Mouse (Mus musculus) liver, embryonic 15.5 days (tissue): ENCODE data around the gene Prkar1a. TPM values are rescaled to one million over a fixed set of nuclear protein-coding genes. Genes with fewer than 3 reads are reported as not detected.
"Not testable (repeated sequence)": the region's sequence is repeated elsewhere in the genome, so short reads cannot be mapped to it uniquely, and the experiment has no call there.

Source experiments
- ATAC-seq: fragments of 200-750 bp; cut with Nextera tagmentation; 2 replicates; pipeline ENCODE4 v1.8.0; 2017; ENCODE audit warnings: moderate number of reproducible peaks, mild to moderate bottlenecking, moderate library complexity; ENCODE audit not compliant: insufficient read depth
- H3K27ac ChIP-seq: fragments of 300-500 bp; sonication (generic); replicated peaks from 2 replicates; pipeline ENCODE4 v1.5.1; 2015; ENCODE audit warnings: mild to moderate bottlenecking, inconsistent platforms
- H3K27me3 ChIP-seq: fragments of 300-500 bp; sonication (generic); 2 replicates; pipeline ENCODE4 v1.6.1; 2015; ENCODE audit warnings: mild to moderate bottlenecking, inconsistent platforms
- H3K36me3 ChIP-seq: fragments of 300-500 bp; sonication (generic); replicated peaks from 2 replicates; pipeline ENCODE4 v1.6.1; 2015; ENCODE audit warnings: moderate library complexity, mild to moderate bottlenecking, inconsistent platforms
- H3K4me1 ChIP-seq: fragments of 300-500 bp; sonication (generic); replicated peaks from 2 replicates; pipeline ENCODE4 v1.6.1; 2015; ENCODE audit warnings: inconsistent platforms
- H3K4me2 ChIP-seq: fragments of 300-500 bp; sonication (generic); 2 replicates; pipeline ENCODE4 v1.6.1; 2015; ENCODE audit warnings: moderate library complexity, mild to moderate bottlenecking, inconsistent platforms
- H3K4me3 ChIP-seq: fragments of 300-500 bp; sonication (generic); replicated peaks from 2 replicates; pipeline ENCODE4 v1.5.1; 2015; ENCODE audit warnings: mild to moderate bottlenecking, inconsistent platforms
- H3K9ac ChIP-seq: fragments of 300-500 bp; sonication (generic); 2 replicates; pipeline ENCODE4 v1.6.1; 2015; ENCODE audit warnings: moderate library complexity, mild to moderate bottlenecking, inconsistent platforms
- H3K9me3 ChIP-seq: fragments of 300-500 bp; sonication (generic); replicated peaks from 2 replicates; pipeline ENCODE4 v1.6.1; 2016; ENCODE audit warnings: inconsistent platforms
- whole genome bisulfite sequencing: fragments of 180-500 bp; shearing (Covaris S2); methylation state at CpG from one replicate; pipeline ENCODE4 v1.1.7; 2015; ENCODE audit warnings: mixed read lengths; ENCODE audit not compliant: insufficient replicate concordance; 5-methylcytosine and 5-hydroxymethylcytosine counted together
- polyA plus RNA-seq: library from polyadenylated mRNA; unstranded; fragments of >200 nt; fragmentation: Nextera tagmentation; extraction: Ambion mirVana; gene quantifications from 2 replicates; pipeline ENCODE4 v1.2.1, GENCODE M21; 2015

Gene Prkar1a
- polyA plus RNA-seq, 1 experiment from 2014 or later, result 108 TPM

- Histone ChIP-seq H3K9me3 (no peaks in the 10 kb centered on the region), H3K36me3 (peaks cover 5% of the 10 kb centered on the region), H3K4me3 (no peak overlapping the region), H3K9ac (no peak overlapping the region), H3K27me3 (peaks cover 29% of the 10 kb centered on the region), H3K4me1 (peaks cover 46% of the 10 kb centered on the region), H3K4me2 (peak overlapping the region; percentile 96; the same call in 1 of the 2 replicates), H3K27ac (no peak overlapping the region)
- no peak for ATAC-seq
- 13% methylated on average over 7 of the region's 7 CpGs for WGBS
Observed at GRCm38 (mm10) chr11:109648510-109648909, 695 bp upstream of the Prkar1a start.

GRCm38 (mm10) chr11:109649975-109650701, 933 bp downstream of the Prkar1a start:
- Histone ChIP-seq H3K4me3 (peak overlapping the region; percentile 98), H3K36me3 (peaks cover 21% of the 10 kb centered on the region), H3K9me3 (no peaks in the 10 kb centered on the region), H3K9ac (peak overlapping the region; percentile 95), H3K27ac (0 out of 2 replicates have a peak overlapping the region, but pooled peaks have one; percentile 94), H3K27me3 (peaks cover 26% of the 10 kb centered on the region), H3K4me2 (peak overlapping the region; percentile 96), H3K4me1 (peaks cover 55% of the 10 kb centered on the region)
- ATAC-seq, result peak; percentile 29
- 1% methylated on average over 31 of the region's 31 CpGs for WGBS

GRCm38 (mm10) chr11:109650788-109651565, 1.8 kb downstream of the Prkar1a start:
- Histone ChIP-seq H3K4me3 (peak overlapping the region; percentile 98), H3K9me3 (no peaks in the 10 kb centered on the region), H3K27ac (peak overlapping the region; percentile 94), H3K9ac (peak overlapping the region; percentile 95), H3K27me3 (peaks cover 26% of the 10 kb centered on the region), H3K4me1 (peaks cover 63% of the 10 kb centered on the region), H3K36me3 (peaks cover 29% of the 10 kb centered on the region), H3K4me2 (peak overlapping the region; percentile 96)
- ATAC-seq, result peak; percentile 92
- under 1% methylated on average over 87 of the region's 90 CpGs for whole genome bisulfite sequencing

- WGBS, result under 1% methylated on average over 21 of the region's 21 CpGs
- peak overlapping the region; percentile 94 for H3K27ac ChIP-seq
- peaks cover 35% of the 10 kb centered on the region for H3K36me3 ChIP-seq
- peak overlapping the region; percentile 95 for H3K9ac ChIP-seq
- peak overlapping the region; percentile 98 for H3K4me3 ChIP-seq
- no peaks in the 10 kb centered on the region for H3K9me3 ChIP-seq
- H3K27me3 ChIP-seq, result peaks cover 26% of the 10 kb centered on the region
- no peak; the same call in 1 of the 2 replicates for ATAC-seq
- H3K4me2 ChIP-seq, result peak overlapping the region; percentile 96
- H3K4me1 ChIP-seq, result peaks cover 69% of the 10 kb centered on the region
Observed at GRCm38 (mm10) chr11:109651566-109652024, 2.4 kb downstream of the Prkar1a start.

- H3K4me1 ChIP-seq, result peaks cover 76% of the 10 kb centered on the region
- peaks cover 42% of the 10 kb centered on the region for H3K36me3 ChIP-seq
- peak overlapping the region; percentile 94 for H3K27ac ChIP-seq
- peak overlapping the region; percentile 96 for H3K4me2 ChIP-seq
- no peak for ATAC-seq
- H3K9me3 ChIP-seq, result no peaks in the 10 kb centered on the region
- H3K27me3 ChIP-seq, result peaks cover 26% of the 10 kb centered on the region
- peak overlapping the region; percentile 98 for H3K4me3 ChIP-seq
- H3K9ac ChIP-seq, result peak overlapping the region; percentile 95; the same call in 1 of the 2 replicates
- 31% methylated on average over 6 of the region's 6 CpGs for WGBS
Observed at GRCm38 (mm10) chr11:109652505-109652904, 3.3 kb downstream of the Prkar1a start.

- no peak overlapping the region for H3K9ac ChIP-seq
- whole genome bisulfite sequencing, result 68% methylated on average over 8 of the region's 8 CpGs
- no peak overlapping the region; the same call in 1 of the 2 replicates for H3K4me3 ChIP-seq
- ATAC-seq, result no peak
- peaks cover 46% of the 10 kb centered on the region for H3K36me3 ChIP-seq
- no peaks in the 10 kb centered on the region for H3K9me3 ChIP-seq
- peak overlapping the region; percentile 96 for H3K4me2 ChIP-seq
- peaks cover 20% of the 10 kb centered on the region for H3K27me3 ChIP-seq
- H3K4me1 ChIP-seq, result peaks cover 76% of the 10 kb centered on the region
- 0 out of 2 replicates have a peak overlapping the region, but pooled peaks have one; percentile 20 for H3K27ac ChIP-seq
Observed at GRCm38 (mm10) chr11:109653201-109653600, 4.0 kb downstream of the Prkar1a start.

GRCm38 (mm10) chr11:109654581-109654980, 5.4 kb downstream of the Prkar1a start:
- Histone ChIP-seq H3K9ac (no peak overlapping the region), H3K9me3 (no peaks in the 10 kb centered on the region), H3K27ac (no peak overlapping the region), H3K4me1 (peaks cover 62% of the 10 kb centered on the region), H3K36me3 (peaks cover 53% of the 10 kb centered on the region), H3K4me3 (no peak overlapping the region), H3K4me2 (no peak overlapping the region), H3K27me3 (peaks cover 6% of the 10 kb centered on the region)
- no peak for ATAC-seq
- WGBS, result 79% methylated on average over 6 of the region's 6 CpGs

- H3K27ac ChIP-seq, result no peak overlapping the region
- ATAC-seq, result peak; percentile 67; the same call in 1 of the 2 replicates
- peaks cover 51% of the 10 kb centered on the region for H3K4me1 ChIP-seq
- H3K4me2 ChIP-seq, result no peak overlapping the region; the same call in 1 of the 2 replicates
- H3K9ac ChIP-seq, result 0 out of 2 replicates have a peak overlapping the region, but pooled peaks have one; percentile 1
- H3K4me3 ChIP-seq, result no peak overlapping the region
- peaks cover 69% of the 10 kb centered on the region for H3K36me3 ChIP-seq
- no peaks in the 10 kb centered on the region for H3K27me3 ChIP-seq
- WGBS, result 19% methylated on average over 7 of the region's 7 CpGs
- H3K9me3 ChIP-seq, result no peaks in the 10 kb centered on the region
Observed at GRCm38 (mm10) chr11:109656232-109656631, 7.0 kb downstream of the Prkar1a start.

- H3K4me2 ChIP-seq, H3K27ac ChIP-seq, H3K4me3 ChIP-seq, H3K27me3 ChIP-seq, H3K9me3 ChIP-seq, ATAC-seq, H3K9ac ChIP-seq: not testable (repeated sequence)
- H3K4me1 ChIP-seq, result peaks cover 17% of the 10 kb centered on the region
- H3K36me3 ChIP-seq, result peaks cover 86% of the 10 kb centered on the region
- WGBS, result 89% methylated on average over 8 of the region's 8 CpGs
Observed at GRCm38 (mm10) chr11:109660526-109660925, 11.3 kb downstream of the Prkar1a start.

GRCm38 (mm10) chr11:109664293-109664692, 15.1 kb downstream of the Prkar1a start:
- Histone ChIP-seq H3K36me3 (peaks cover 93% of the 10 kb centered on the region), H3K27ac (no peak overlapping the region), H3K9me3 (no peaks in the 10 kb centered on the region), H3K4me2 (no peak overlapping the region), H3K4me1 (0 out of 2 replicates have a peak, but pooled peaks cover 5% of the 10 kb centered on the region), H3K4me3 (no peak overlapping the region), H3K27me3 (no peaks in the 10 kb centered on the region), H3K9ac (no peak overlapping the region)
- 80% methylated on average over 13 of the region's 13 CpGs for WGBS
- no peak for ATAC-seq

- Histone ChIP-seq H3K9ac (no peak overlapping the region), H3K4me1 (0 out of 2 replicates have a peak, but pooled peaks cover 5% of the 10 kb centered on the region), H3K4me3 (no peak overlapping the region), H3K27ac (no peak overlapping the region), H3K4me2 (no peak overlapping the region), H3K27me3 (no peaks in the 10 kb centered on the region), H3K9me3 (no peaks in the 10 kb centered on the region), H3K36me3 (peaks cover 94% of the 10 kb centered on the region)
- 82% methylated on average over 6 of the region's 6 CpGs for WGBS
- ATAC-seq, result no peak
Observed at GRCm38 (mm10) chr11:109665424-109665823, 16.2 kb downstream of the Prkar1a start.
